Mouse (Mus musculus): ENCODE results near the gene Mdp1.

Gene Mdp1

GRCm38 (mm10) chr14:55660636-55661035 is 328 bp upstream of the Mdp1 start:
- Histone ChIP-seq H3K36me3 (ENCODE audit: control insufficient read depth, insufficient read depth, low read length, poor library complexity, severe bottlenecking) (peaks cover 6% of the 10 kb centered on the region), H3K27me3 (ENCODE audit: control insufficient read depth, insufficient read depth, low read length, poor library complexity, severe bottlenecking) (no peaks in the 10 kb centered on the region)
- DNase-seq (ENCODE audit: low read depth, low spot score) = no peak

GRCm38 (mm10) chr14:55658011-55658410 is 2.3 kb downstream of the Mdp1 start:
- no peak for DNase-seq (ENCODE audit: low read depth, low spot score)
- H3K27me3 ChIP-seq (ENCODE audit: control insufficient read depth, insufficient read depth, low read length, poor library complexity, severe bottlenecking) = no peaks in the 10 kb centered on the region
- peaks cover 6% of the 10 kb centered on the region for H3K36me3 ChIP-seq (ENCODE audit: control insufficient read depth, insufficient read depth, low read length, poor library complexity, severe bottlenecking)

GRCm38 (mm10) chr14:55656935-55657334 is 3.4 kb downstream of the Mdp1 start:
- H3K36me3 ChIP-seq (ENCODE audit: control insufficient read depth, insufficient read depth, low read length, poor library complexity, severe bottlenecking) = peaks cover 3% of the 10 kb centered on the region
- no peaks in the 10 kb centered on the region for H3K27me3 ChIP-seq (ENCODE audit: control insufficient read depth, insufficient read depth, low read length, poor library complexity, severe bottlenecking)
- DNase-seq (ENCODE audit: low read depth, low spot score) = no peak

- Histone ChIP-seq H3K36me3 (ENCODE audit: control insufficient read depth, insufficient read depth, low read length, poor library complexity, severe bottlenecking) (no peaks in the 10 kb centered on the region), H3K27me3 (ENCODE audit: control insufficient read depth, insufficient read depth, low read length, poor library complexity, severe bottlenecking) (no peaks in the 10 kb centered on the region)
- DNase-seq (ENCODE audit: low read depth, low spot score) = no peak
These were observed 8.8 kb downstream of the Mdp1 start for GRCm38 (mm10) chr14:55651528-55651927.

- no peaks in the 10 kb centered on the region for H3K36me3 ChIP-seq (ENCODE audit: control insufficient read depth, insufficient read depth, low read length, poor library complexity, severe bottlenecking)
- no peak for DNase-seq (ENCODE audit: low read depth, low spot score)
- no peaks in the 10 kb centered on the region for H3K27me3 ChIP-seq (ENCODE audit: control insufficient read depth, insufficient read depth, low read length, poor library complexity, severe bottlenecking)
These were observed 10.4 kb downstream of the Mdp1 start, which contains the start of gene Tssk4 for GRCm38 (mm10) chr14:55649884-55650283. Gene Tssk4 (plus strand): TSS chr14:55650184.

GRCm38 (mm10) chr14:55644261-55644888 is 15.9 kb downstream of the Mdp1 start:
- peaks cover 4% of the 10 kb centered on the region; the same call in 1 of the 2 replicates for H3K36me3 ChIP-seq (ENCODE audit: control insufficient read depth, insufficient read depth, low read length, poor library complexity, severe bottlenecking)
- no peaks in the 10 kb centered on the region for H3K27me3 ChIP-seq (ENCODE audit: control insufficient read depth, insufficient read depth, low read length, poor library complexity, severe bottlenecking)
- DNase-seq (ENCODE audit: low read depth, low spot score) = peak; percentile 23

- Histone ChIP-seq H3K27me3 (ENCODE audit: control insufficient read depth, insufficient read depth, low read length, poor library complexity, severe bottlenecking) (no peaks in the 10 kb centered on the region), H3K36me3 (ENCODE audit: control insufficient read depth, insufficient read depth, low read length, poor library complexity, severe bottlenecking) (peaks cover 6% of the 10 kb centered on the region; the same call in 1 of the 2 replicates)
- DNase-seq (ENCODE audit: low read depth, low spot score) = peak; percentile 79
These were observed 17.0 kb downstream of the Mdp1 start, which contains the start of gene Tm9sf1 for GRCm38 (mm10) chr14:55643060-55643907. Gene Tm9sf1 (minus strand): TSS chr14:55643806.

- peaks cover 8% of the 10 kb centered on the region; the same call in 1 of the 2 replicates for H3K36me3 ChIP-seq (ENCODE audit: control insufficient read depth, insufficient read depth, low read length, poor library complexity, severe bottlenecking)
- no peak for DNase-seq (ENCODE audit: low read depth, low spot score)
- H3K27me3 ChIP-seq (ENCODE audit: control insufficient read depth, insufficient read depth, low read length, poor library complexity, severe bottlenecking) = no peaks in the 10 kb centered on the region
These were observed 17.6 kb downstream of the Mdp1 start for GRCm38 (mm10) chr14:55642679-55643059.

GRCm38 (mm10) chr14:55641291-55641690 is 19.0 kb downstream of the Mdp1 start:
- H3K27me3 ChIP-seq (ENCODE audit: control insufficient read depth, insufficient read depth, low read length, poor library complexity, severe bottlenecking) = no peaks in the 10 kb centered on the region
- peaks cover 8% of the 10 kb centered on the region; the same call in 1 of the 2 replicates for H3K36me3 ChIP-seq (ENCODE audit: control insufficient read depth, insufficient read depth, low read length, poor library complexity, severe bottlenecking)
- DNase-seq (ENCODE audit: low read depth, low spot score) = no peak

- Histone ChIP-seq H3K27me3 (ENCODE audit: control insufficient read depth, insufficient read depth, low read length, poor library complexity, severe bottlenecking) (no peaks in the 10 kb centered on the region), H3K36me3 (ENCODE audit: control insufficient read depth, insufficient read depth, low read length, poor library complexity, severe bottlenecking) (peaks cover 8% of the 10 kb centered on the region; the same call in 1 of the 2 replicates)
- DNase-seq (ENCODE audit: low read depth, low spot score) = no peak
These were observed 19.5 kb downstream of the Mdp1 start for GRCm38 (mm10) chr14:55640816-55641215.

- peaks cover 8% of the 10 kb centered on the region; the same call in 1 of the 2 replicates for H3K36me3 ChIP-seq (ENCODE audit: control insufficient read depth, insufficient read depth, low read length, poor library complexity, severe bottlenecking)
- no peaks in the 10 kb centered on the region for H3K27me3 ChIP-seq (ENCODE audit: control insufficient read depth, insufficient read depth, low read length, poor library complexity, severe bottlenecking)
- no peak for DNase-seq (ENCODE audit: low read depth, low spot score)
These were observed 22.5 kb downstream of the Mdp1 start, which contains the start of gene Gm49378 for GRCm38 (mm10) chr14:55637795-55638194. Gene Gm49378 (minus strand): TSS chr14:55637895.

GRCm38 (mm10) chr14:55635523-55636007 is 24.7 kb downstream of the Mdp1 start, which contains the start of gene Ipo4:
Gene Ipo4 (minus strand): TSS chr14:55635957.
- H3K27me3 ChIP-seq (ENCODE audit: control insufficient read depth, insufficient read depth, low read length, poor library complexity, severe bottlenecking) = no peaks in the 10 kb centered on the region
- peaks cover 4% of the 10 kb centered on the region; the same call in 1 of the 2 replicates for H3K36me3 ChIP-seq (ENCODE audit: control insufficient read depth, insufficient read depth, low read length, poor library complexity, severe bottlenecking)
- peak; percentile 86 for DNase-seq (ENCODE audit: low read depth, low spot score)

GRCm38 (mm10) chr14:55634874-55635522 is 25.3 kb downstream of the Mdp1 start:
- DNase-seq (ENCODE audit: low read depth, low spot score) = no peak
- no peaks in the 10 kb centered on the region for H3K27me3 ChIP-seq (ENCODE audit: control insufficient read depth, insufficient read depth, low read length, poor library complexity, severe bottlenecking)
- peaks cover 4% of the 10 kb centered on the region; the same call in 1 of the 2 replicates for H3K36me3 ChIP-seq (ENCODE audit: control insufficient read depth, insufficient read depth, low read length, poor library complexity, severe bottlenecking)

GRCm38 (mm10) chr14:55629312-55629711 is 31.0 kb downstream of the Mdp1 start:
- H3K36me3 ChIP-seq (ENCODE audit: control insufficient read depth, insufficient read depth, low read length, poor library complexity, severe bottlenecking) = peaks cover 7% of the 10 kb centered on the region
- DNase-seq (ENCODE audit: low read depth, low spot score) = peak; percentile 82
- no peaks in the 10 kb centered on the region for H3K27me3 ChIP-seq (ENCODE audit: control insufficient read depth, insufficient read depth, low read length, poor library complexity, severe bottlenecking)

Measured in splenic B cell, adult 2 months (primary cell).